Mouse (Mus musculus) thymus, adult 2 months (tissue): ENCODE data around the gene Axin1.

Experiments used
- CTCF ChIP-seq: fragments of 200-500 bp; IDR thresholded peaks from 2 replicates; pipeline ENCODE4 v1.5.1; 2012; ENCODE audit warnings: mild to moderate bottlenecking, control low read depth, low read length, moderate library complexity, borderline replicate concordance; ENCODE audit not compliant: control insufficient read depth, poor library complexity, insufficient read depth; ENCODE audit errors: extremely low read depth
- POLR2A ChIP-seq: fragments of 200-500 bp; IDR thresholded peaks from 2 replicates; pipeline ENCODE4 v1.6.1; 2012; ENCODE audit warnings: mild to moderate bottlenecking, low read length, control low read depth, moderate library complexity; ENCODE audit not compliant: control insufficient read depth, poor library complexity, insufficient read depth; ENCODE audit errors: extremely low read depth

- no peak for TF ChIP-seq CTCF
- TF ChIP-seq POLR2A, result no peak
Observed at GRCm38 (mm10) chr17:26200831-26201705, 62.6 kb downstream of the Axin1 start.
